Mouse (Mus musculus): ENCODE data around the gene Txndc11.

DNA sequence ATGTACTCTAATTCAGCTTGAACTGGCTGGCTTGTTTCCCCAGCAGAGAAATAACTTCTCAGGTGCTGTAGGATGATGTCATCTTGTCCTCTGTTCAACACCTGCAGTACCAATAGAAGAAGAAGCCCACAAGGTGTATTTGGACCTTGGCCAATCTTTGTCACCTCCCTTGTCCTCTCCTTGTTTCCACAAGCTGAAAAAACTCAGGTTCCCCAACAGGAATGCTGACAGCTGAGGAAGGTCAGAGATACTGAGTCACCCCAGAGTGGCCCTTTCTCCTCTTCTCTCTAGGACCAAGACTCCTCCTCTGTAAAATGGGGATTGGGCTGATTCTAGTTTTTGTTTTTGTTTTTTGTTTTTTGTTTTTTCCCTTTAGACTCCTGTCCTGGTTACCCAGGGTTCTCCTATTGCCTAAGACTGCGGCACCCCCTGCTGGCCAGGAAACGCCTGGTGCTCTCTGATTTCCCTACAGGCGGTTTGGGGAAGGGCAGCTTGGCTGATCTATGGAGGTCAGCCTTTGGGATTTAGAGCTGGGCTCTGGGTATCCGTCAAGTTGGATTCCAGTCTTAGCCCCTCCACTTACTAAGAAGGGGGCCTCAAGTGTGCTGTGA, 100.2 kb downstream of the Txndc11 start:
- TF ChIP-seq POLR2A (IDR thresholded peaks at IDR 0.05; ENCODE audit: low read depth, low read length) (no peak), CTCF (IDR thresholded peaks at IDR 0.05; ENCODE audit: borderline replicate concordance, insufficient read depth, low read length) (peak; percentile 91)

Data from embryonic fibroblast, embryonic 13.5 days (primary cell).